Mouse (Mus musculus) stomach, embryonic 15.5 days (tissue): Measurements from ENCODE around the gene Id1. TPM values are rescaled to one million over a fixed set of nuclear protein-coding genes. Genes with fewer than 3 reads are reported as not detected.

Experiments
- ATAC-seq: fragments of 200-750 bp; cut with Nextera tagmentation; 2 replicates; pipeline ENCODE4 v1.8.0; 2017; ENCODE audit warnings: low read depth, moderate number of reproducible peaks, moderate TSS enrichment; ENCODE audit not compliant: insufficient read depth, low FRiP score
- H3K27ac ChIP-seq: fragments of 300-500 bp; sonication (generic); 2 replicates; pipeline ENCODE4 v1.5.1; 2015; ENCODE audit warnings: mild to moderate bottlenecking, inconsistent platforms
- H3K27me3 ChIP-seq: fragments of 300-500 bp; sonication (generic); replicated peaks from 2 replicates; pipeline ENCODE4 v1.6.1; 2015; ENCODE audit warnings: inconsistent platforms
- H3K36me3 ChIP-seq: fragments of 300-500 bp; sonication (generic); 2 replicates; pipeline ENCODE4 v1.6.1; 2015; ENCODE audit warnings: inconsistent platforms
- H3K4me1 ChIP-seq: fragments of 300-500 bp; sonication (generic); 2 replicates; pipeline ENCODE4 v1.6.1; 2015; ENCODE audit warnings: inconsistent platforms
- H3K4me2 ChIP-seq: fragments of 300-500 bp; sonication (generic); 2 replicates; pipeline ENCODE4 v1.6.1; 2015; ENCODE audit warnings: mild to moderate bottlenecking, inconsistent platforms
- H3K4me3 ChIP-seq: fragments of 300-500 bp; sonication (generic); replicated peaks from 2 replicates; pipeline ENCODE4 v1.5.1; 2015; ENCODE audit warnings: inconsistent platforms
- H3K9ac ChIP-seq: fragments of 300-500 bp; sonication (generic); 2 replicates; pipeline ENCODE4 v1.6.1; 2015; ENCODE audit warnings: inconsistent platforms
- H3K9me3 ChIP-seq: fragments of 300-500 bp; sonication (generic); 2 replicates; pipeline ENCODE4 v1.6.1; 2016; ENCODE audit warnings: inconsistent platforms
- WGBS: fragments of 180-500 bp; shearing (Covaris S2); methylation state at CpG from one replicate; pipeline ENCODE4 v1.1.7; 2015; 5-methylcytosine and 5-hydroxymethylcytosine counted together
- polyA plus RNA-seq: library from polyadenylated mRNA; unstranded; fragments of >200 nt; fragmentation: Nextera tagmentation; extraction: Ambion mirVana; gene quantifications from 2 replicates; pipeline ENCODE4 v1.2.1, GENCODE M21; 2015

Id1 gene
- polyA plus RNA-seq, 1 experiment from 2014 or later = 138 TPM

DNA sequence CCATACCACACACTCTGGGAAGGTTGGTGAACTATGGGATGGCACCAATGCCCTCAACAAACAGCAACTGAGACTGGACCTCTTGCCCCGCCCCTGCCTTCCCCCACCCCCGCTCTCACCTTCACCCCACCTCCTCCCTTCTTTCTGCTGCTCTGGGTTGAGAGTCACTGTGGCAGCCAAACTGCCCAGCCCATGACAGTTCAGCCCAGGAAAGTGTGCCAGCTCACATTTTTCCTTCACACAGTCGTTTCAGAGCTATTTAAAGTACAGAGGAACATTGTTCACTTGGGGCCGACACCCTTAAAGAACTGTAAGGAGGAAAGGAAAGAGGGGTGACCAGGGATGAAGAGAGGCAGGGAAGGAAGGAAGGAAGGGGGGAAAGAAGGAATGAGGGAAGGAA, 22.3 kb downstream of the Id1 start:
- no peak for ATAC-seq

DNA sequence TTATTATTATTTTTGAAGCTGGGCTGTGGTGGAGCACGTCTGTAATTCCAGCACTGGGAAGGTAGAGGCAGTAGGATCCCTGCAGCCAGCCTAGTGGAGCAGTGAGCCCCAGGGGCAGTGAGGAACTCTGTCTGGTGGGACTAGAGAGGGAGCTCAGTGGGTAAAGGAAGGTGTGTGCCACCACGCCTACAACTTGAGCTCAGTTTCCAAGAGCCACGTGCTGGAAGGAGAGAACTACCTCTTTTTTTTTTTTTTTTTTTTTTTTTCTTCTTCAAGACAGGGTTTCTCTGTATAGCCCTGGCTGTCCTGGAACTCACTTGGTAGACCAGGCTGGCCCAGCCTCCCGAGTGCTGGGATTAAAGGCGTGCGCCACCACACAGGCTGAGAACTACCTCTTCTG, 27.3 kb downstream of the Id1 start:
- ATAC-seq = no peak

More for the DNA sequence above, 22.3 kb downstream of the Id1 start:
- WGBS = 45% methylated on average over 4 of the region's 4 CpGs
- no peaks in the 10 kb centered on the region for H3K9me3 ChIP-seq
- no peaks in the 10 kb centered on the region for H3K27me3 ChIP-seq
- H3K4me1 ChIP-seq = peaks cover 14% of the 10 kb centered on the region; the same call in 1 of the 2 replicates
- H3K4me3 ChIP-seq = no peak overlapping the region
- no peaks in the 10 kb centered on the region for H3K36me3 ChIP-seq
- no peak overlapping the region for H3K9ac ChIP-seq
- H3K4me2 ChIP-seq = no peak overlapping the region
- H3K27ac ChIP-seq = no peak overlapping the region

DNA sequence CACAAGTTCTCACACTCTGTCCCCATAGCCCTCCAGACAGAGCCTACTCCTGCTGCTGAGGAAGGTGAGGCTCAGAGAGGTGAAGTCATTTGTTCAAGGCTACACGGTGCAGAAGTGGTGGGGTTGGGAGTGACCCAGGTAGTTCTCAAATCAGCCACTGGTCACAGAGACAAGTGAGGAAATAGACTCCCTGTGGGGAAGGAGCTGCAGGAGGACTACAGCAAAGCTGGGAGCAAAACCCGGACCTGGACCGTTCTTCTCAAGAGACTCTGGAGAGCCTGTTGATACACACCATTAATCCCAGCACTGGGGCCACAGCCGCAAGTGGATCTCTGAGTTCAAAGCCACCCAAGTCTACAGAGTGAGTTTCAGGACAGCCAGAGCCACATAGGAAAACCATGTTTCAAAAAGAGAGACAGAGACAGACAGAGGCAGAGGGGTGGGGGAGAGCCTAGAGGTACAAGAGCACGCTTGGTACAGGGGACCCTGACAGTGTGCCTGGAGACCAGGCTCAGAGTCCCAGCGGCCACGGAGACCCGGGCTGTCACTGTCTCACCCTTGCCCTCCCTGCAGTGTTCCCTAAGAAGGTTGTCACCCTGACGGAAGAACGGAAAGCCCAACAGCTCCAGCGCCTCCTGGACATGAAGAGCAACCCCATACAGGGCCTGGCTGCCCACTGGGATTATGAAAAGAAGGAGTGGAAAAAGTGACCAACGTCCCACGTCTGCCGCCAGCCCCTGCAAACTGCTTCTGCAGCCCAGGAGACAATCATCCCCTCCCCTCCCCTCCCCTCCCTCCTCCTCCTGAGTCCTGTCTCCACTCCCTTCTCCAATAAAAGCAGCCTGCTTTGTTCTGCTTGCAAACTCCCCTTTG, 28.4 kb downstream of the Id1 start:
- 0 out of 2 replicates have a peak, but pooled peaks have one; percentile 10 for ATAC-seq
- peaks cover 24% of the 10 kb centered on the region for H3K4me1 ChIP-seq
- no peaks in the 10 kb centered on the region for H3K36me3 ChIP-seq
- H3K4me3 ChIP-seq = no peak overlapping the region
- 18% methylated on average over 14 of the region's 14 CpGs for WGBS
- H3K9me3 ChIP-seq = no peaks in the 10 kb centered on the region
- no peaks in the 10 kb centered on the region for H3K27me3 ChIP-seq
- peak overlapping the region; percentile 27 for H3K4me2 ChIP-seq
- H3K9ac ChIP-seq = no peak overlapping the region
- no peak overlapping the region for H3K27ac ChIP-seq

More for the DNA sequence above, 27.3 kb downstream of the Id1 start:
- WGBS = 70% methylated on average over 6 of the region's 6 CpGs
- H3K4me3 ChIP-seq = no peak overlapping the region
- H3K36me3 ChIP-seq = no peaks in the 10 kb centered on the region
- H3K27me3 ChIP-seq = no peaks in the 10 kb centered on the region
- no peak overlapping the region for H3K9ac ChIP-seq
- no peaks in the 10 kb centered on the region for H3K9me3 ChIP-seq
- H3K27ac ChIP-seq = no peak overlapping the region
- peaks cover 24% of the 10 kb centered on the region for H3K4me1 ChIP-seq
- no peak overlapping the region for H3K4me2 ChIP-seq

DNA sequence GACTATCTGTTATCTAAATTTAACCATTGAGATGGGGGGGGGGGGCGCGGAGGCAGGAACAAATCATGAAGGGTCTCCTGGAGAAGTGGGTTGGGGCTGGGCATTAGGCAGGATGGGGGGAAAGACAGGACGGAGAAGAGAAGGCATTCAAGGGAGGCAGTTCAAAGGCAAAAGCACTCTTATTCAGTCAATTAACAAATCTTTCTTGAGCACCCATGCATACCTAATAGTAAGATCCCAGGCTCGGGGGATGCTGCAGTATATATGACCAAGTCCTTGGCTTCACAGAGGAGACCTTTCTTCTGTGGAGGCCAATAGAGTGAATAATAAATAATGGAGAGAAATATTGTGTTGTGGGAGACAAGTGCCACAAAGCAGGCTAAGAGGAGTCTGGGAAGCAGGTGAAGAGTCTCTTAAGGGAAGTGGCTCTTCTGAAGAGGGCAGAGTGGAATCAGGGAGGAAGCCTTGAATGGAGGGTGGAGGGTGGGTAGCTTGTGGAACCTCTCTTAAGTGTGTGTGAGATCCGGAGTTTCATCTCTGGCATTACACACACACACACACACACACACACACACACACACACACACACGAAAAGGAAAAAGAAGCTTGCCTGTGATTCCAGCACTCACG, 29.1 kb downstream of the Id1 start:
- Histone ChIP-seq H3K4me3 (no peak overlapping the region), H3K9ac (no peak overlapping the region), H3K4me2 (no peak overlapping the region; the same call in 1 of the 2 replicates), H3K27me3 (no peaks in the 10 kb centered on the region), H3K36me3 (no peaks in the 10 kb centered on the region), H3K4me1 (peaks cover 22% of the 10 kb centered on the region), H3K9me3 (no peaks in the 10 kb centered on the region), H3K27ac (no peak overlapping the region)
- WGBS = 37% methylated on average over 7 of the region's 7 CpGs
- no peak for ATAC-seq

DNA sequence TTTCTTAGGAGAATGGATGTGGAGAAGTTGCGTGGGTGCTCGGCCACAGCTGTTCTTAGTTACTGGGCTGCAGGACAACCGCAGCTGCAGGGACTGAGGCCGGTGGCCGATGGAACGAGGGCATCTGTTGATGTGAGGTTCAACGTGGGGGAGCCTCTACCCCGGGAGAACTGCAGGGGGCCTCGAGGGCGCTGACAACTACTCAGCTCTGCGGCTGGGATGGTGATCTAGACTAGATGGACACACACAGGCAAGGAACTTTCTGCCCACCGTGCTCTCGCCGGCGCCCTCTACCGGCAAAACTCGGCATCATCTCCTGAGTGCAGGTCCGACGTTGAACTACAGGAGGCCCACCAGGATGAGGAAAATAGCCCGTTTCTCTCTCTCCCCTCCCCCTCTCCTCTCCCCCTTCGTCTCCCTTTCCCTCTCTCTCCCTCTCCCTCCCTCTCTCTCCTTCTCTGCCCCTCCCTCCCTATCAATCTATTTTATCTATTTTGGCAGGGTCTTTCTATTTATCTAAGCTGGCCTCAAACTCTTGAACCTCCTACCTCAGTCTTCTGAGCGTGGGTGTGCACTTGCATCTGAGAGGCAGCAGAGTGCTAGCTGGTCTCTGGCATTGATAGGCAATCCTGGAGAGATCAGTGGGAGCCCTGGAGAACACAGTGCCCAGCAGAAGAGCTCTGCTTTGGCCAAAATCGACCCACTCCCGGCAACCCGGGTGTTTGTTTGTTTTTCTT, 30.5 kb downstream of the Id1 start:
- peak overlapping the region; percentile 37 for H3K4me2 ChIP-seq
- peak; percentile 32; the same call in 1 of the 2 replicates for ATAC-seq
- no peaks in the 10 kb centered on the region for H3K36me3 ChIP-seq
- 15% methylated on average over 25 of the region's 25 CpGs for WGBS
- peaks cover 22% of the 10 kb centered on the region for H3K4me1 ChIP-seq
- no peak overlapping the region; the same call in 1 of the 2 replicates for H3K4me3 ChIP-seq
- H3K27ac ChIP-seq = no peak overlapping the region
- H3K9ac ChIP-seq = no peak overlapping the region
- no peaks in the 10 kb centered on the region for H3K9me3 ChIP-seq
- H3K27me3 ChIP-seq = no peaks in the 10 kb centered on the region

DNA sequence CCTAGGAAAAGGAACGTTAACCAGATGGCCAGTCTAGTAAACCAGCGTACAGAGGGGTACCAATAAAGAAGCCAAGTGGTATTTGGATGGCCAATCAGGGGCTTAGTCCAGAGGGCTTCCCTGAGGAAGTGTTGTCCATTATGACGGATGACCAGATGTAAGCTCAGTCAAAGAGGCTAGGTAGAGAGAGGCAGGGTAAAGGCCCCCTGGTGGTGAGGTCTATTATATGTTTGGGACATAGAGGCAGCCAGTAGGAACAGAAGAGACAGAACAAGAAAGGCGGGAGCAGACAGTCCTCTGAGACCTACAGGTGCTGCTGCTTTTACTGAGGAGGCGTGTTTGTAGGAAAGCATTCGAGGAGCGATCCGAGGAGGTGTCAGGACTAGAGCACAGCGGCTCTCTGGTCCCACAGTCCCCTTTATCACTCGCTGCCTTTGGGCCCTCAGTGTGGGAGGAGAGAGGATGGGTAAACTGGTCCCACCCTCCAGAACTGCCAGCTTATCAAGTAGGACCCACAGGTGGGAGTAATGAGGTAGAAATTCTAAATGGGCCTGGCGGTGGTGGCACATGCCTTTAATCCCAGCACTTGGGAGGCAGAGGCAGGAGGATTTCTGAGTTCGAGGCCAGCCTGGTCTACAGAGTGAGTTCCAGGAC, 31.7 kb downstream of the Id1 start:
- H3K4me2 ChIP-seq = no peak overlapping the region
- no peaks in the 10 kb centered on the region for H3K9me3 ChIP-seq
- H3K27me3 ChIP-seq = no peaks in the 10 kb centered on the region
- no peak overlapping the region for H3K9ac ChIP-seq
- no peaks in the 10 kb centered on the region for H3K36me3 ChIP-seq
- peaks cover 22% of the 10 kb centered on the region for H3K4me1 ChIP-seq
- no peak for ATAC-seq
- H3K4me3 ChIP-seq = no peak overlapping the region
- 52% methylated on average over 12 of the region's 12 CpGs for WGBS
- no peak overlapping the region for H3K27ac ChIP-seq

DNA sequence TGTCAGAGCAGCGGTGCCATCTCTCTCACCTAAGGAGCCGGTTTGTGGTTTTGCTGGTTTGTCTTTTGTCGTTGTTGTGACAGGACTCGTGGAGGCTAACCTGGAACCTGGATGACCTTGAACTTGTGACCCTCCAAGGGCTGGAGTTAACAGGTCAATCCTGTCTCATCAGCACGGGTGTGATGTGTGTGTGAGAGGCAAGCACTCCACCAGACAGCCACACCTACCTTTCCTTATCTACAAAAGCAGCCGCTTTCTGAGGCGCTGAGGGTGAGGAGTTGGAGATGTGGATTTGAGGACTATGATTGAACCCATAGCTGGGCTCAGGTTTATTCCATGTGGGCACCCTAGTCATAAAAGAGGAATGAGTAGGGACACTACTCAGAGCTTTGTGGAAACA, 33.6 kb downstream of the Id1 start:
- WGBS = 70% methylated on average over 7 of the region's 7 CpGs
- H3K4me1 ChIP-seq = peaks cover 11% of the 10 kb centered on the region
- H3K27me3 ChIP-seq = no peaks in the 10 kb centered on the region
- no peaks in the 10 kb centered on the region for H3K9me3 ChIP-seq
- no peak overlapping the region for H3K4me2 ChIP-seq
- no peaks in the 10 kb centered on the region for H3K36me3 ChIP-seq
- ATAC-seq = peak; percentile 37; the same call in 1 of the 2 replicates
- H3K27ac ChIP-seq = no peak overlapping the region
- H3K9ac ChIP-seq = no peak overlapping the region
- H3K4me3 ChIP-seq = no peak overlapping the region

DNA sequence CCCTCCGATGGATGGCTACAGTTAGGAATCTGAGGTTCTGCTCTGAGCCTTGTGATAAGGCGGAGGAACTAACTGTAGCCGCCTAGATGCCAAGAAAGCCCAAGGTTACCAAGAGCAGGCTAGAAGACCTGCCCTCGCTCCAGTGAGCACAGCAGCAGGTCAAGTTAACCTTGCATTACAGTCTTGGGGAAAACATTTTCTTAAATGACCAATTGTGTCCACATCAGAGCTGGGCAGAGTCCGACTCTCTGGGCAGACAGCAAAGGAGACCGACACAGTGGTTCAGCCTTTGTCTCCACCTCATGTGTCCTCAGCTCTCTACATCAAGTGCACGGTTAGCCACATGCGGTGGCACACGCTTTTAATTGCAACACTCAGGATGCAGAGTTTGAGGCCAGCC, 35.5 kb downstream of the Id1 start:
- no peak; the same call in 1 of the 2 replicates for ATAC-seq
- no peak overlapping the region for H3K4me2 ChIP-seq
- no peak overlapping the region for H3K9ac ChIP-seq
- H3K27me3 ChIP-seq = no peaks in the 10 kb centered on the region
- no peak overlapping the region for H3K27ac ChIP-seq
- H3K9me3 ChIP-seq = no peaks in the 10 kb centered on the region
- no peaks in the 10 kb centered on the region for H3K36me3 ChIP-seq
- WGBS = 86% methylated on average over 9 of the region's 9 CpGs
- H3K4me1 ChIP-seq = peaks cover 6% of the 10 kb centered on the region; the same call in 1 of the 2 replicates
- H3K4me3 ChIP-seq = no peak overlapping the region

DNA sequence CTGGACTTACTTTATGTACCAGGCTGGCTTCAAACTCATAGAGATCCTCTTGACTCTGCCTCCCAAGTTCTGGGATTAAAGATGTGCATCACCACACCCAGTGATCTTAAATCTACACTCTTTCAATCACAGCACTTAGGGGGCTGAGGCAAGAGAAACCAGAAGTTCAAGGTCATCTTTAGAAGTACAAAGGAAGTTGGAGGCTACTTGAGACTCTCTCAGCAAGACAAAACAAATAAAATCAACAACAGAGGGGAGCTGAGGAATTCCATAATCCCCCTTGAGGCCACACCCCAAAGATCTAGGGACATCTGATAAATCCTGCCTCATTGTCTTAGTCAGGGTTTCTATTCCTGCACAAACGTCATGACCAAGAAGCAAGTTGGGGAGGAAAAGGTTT, 36.2 kb downstream of the Id1 start:
- WGBS = 33% methylated on average over 1 of the region's 1 CpGs
- Histone ChIP-seq H3K27me3 (no peaks in the 10 kb centered on the region), H3K4me3 (no peak overlapping the region), H3K36me3 (no peaks in the 10 kb centered on the region), H3K9me3 (no peaks in the 10 kb centered on the region), H3K4me2 (no peak overlapping the region), H3K4me1 (no peaks in the 10 kb centered on the region), H3K9ac (no peak overlapping the region), H3K27ac (no peak overlapping the region)
- no peak for ATAC-seq

DNA sequence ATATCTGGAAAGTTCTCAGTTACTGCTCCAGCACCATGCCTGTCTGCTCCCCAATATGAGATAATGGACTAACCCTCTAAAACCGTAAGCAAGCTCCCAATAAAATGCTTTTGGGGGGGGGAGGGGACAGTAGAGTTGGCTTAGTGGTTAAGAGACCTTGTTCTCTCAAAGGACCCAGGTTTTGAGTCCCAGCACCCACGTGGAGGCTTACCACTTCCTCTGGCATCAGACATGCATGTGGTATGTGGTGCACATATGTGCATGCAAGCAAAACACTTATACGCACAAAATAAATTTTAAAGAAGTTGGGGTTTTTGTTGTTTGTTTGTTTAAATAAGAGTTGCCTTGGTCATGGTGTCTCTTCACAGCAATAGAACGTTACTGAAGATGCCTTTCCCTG, 39.3 kb downstream of the Id1 start:
- H3K4me2 ChIP-seq = no peak overlapping the region
- 71% methylated on average over 4 of the region's 4 CpGs for WGBS
- no peak overlapping the region for H3K27ac ChIP-seq
- no peaks in the 10 kb centered on the region for H3K4me1 ChIP-seq
- ATAC-seq = no peak
- no peak overlapping the region for H3K4me3 ChIP-seq
- peaks cover 5% of the 10 kb centered on the region; the same call in 1 of the 2 replicates for H3K36me3 ChIP-seq
- H3K9ac ChIP-seq = no peak overlapping the region
- no peaks in the 10 kb centered on the region for H3K27me3 ChIP-seq
- no peaks in the 10 kb centered on the region for H3K9me3 ChIP-seq

DNA sequence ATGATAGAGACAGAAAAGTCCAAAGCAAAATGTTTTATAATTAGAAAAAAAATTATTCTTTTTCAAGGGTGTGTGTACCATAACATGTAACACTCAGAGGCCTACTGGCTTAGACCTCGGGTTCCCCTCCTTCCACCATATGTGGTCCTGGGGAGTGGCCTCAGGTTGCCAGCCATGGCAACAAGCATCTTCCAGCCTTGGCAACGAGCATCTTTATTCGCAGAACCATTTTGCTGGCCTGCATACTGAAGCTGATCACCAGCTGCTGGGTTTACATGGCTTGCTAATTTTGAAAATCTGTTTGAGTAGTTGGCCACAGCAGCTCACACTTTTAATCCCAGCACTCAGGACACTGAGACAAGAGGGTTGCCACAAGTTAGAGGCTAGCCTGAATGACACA, 40.0 kb downstream of the Id1 start:
- Histone ChIP-seq H3K36me3 (peaks cover 11% of the 10 kb centered on the region; the same call in 1 of the 2 replicates), H3K4me3 (no peak overlapping the region), H3K9ac (no peak overlapping the region), H3K4me1 (peaks cover 1% of the 10 kb centered on the region; the same call in 1 of the 2 replicates), H3K4me2 (no peak overlapping the region), H3K27me3 (no peaks in the 10 kb centered on the region), H3K9me3 (no peaks in the 10 kb centered on the region), H3K27ac (no peak overlapping the region)
- ATAC-seq = no peak
- 87% methylated on average over 3 of the region's 3 CpGs for WGBS
